Mouse (Mus musculus) forebrain, embryonic 12.5 days (tissue): ENCODE data around the gene Tbx1. TPM values are rescaled to one million over a fixed set of nuclear protein-coding genes. Genes with fewer than 3 reads are reported as not detected.
A peak's percentile ranks its signal among the peaks of the same experiment; 100 is the strongest.
"Not testable (repeated sequence)": the region's sequence is repeated elsewhere in the genome, so short reads cannot be mapped to it uniquely, and the experiment has no call there.

Source experiments
- ATAC-seq: fragments of 200-750 bp; cut with Nextera tagmentation; 2 replicates; pipeline ENCODE4 v1.8.0; 2017; ENCODE audit warnings: moderate TSS enrichment; ENCODE audit not compliant: low FRiP score
- H3K27ac ChIP-seq: fragments of 300-500 bp; sonication (generic); 2 replicates; pipeline ENCODE4 v1.5.1; 2016; ENCODE audit warnings: mild to moderate bottlenecking
- H3K27me3 ChIP-seq: fragments of 300-500 bp; sonication (generic); 2 replicates; pipeline ENCODE4 v1.6.1; 2016; ENCODE audit warnings: mild to moderate bottlenecking
- H3K36me3 ChIP-seq: fragments of 300-500 bp; sonication (generic); replicated peaks from 2 replicates; pipeline ENCODE4 v1.6.1; 2016; ENCODE audit warnings: mild to moderate bottlenecking
- H3K4me1 ChIP-seq: fragments of 300-500 bp; sonication (generic); 2 replicates; pipeline ENCODE4 v1.6.1; 2016
- H3K4me2 ChIP-seq: fragments of 300-500 bp; sonication (generic); 2 replicates; pipeline ENCODE4 v1.6.1; 2016; ENCODE audit warnings: mild to moderate bottlenecking, moderate library complexity
- H3K4me3 ChIP-seq: fragments of 300-500 bp; sonication (generic); replicated peaks from 2 replicates; pipeline ENCODE4 v1.5.1; 2016; ENCODE audit warnings: mild to moderate bottlenecking
- H3K9ac ChIP-seq: fragments of 300-500 bp; sonication (generic); 2 replicates; pipeline ENCODE4 v1.6.1; 2016; ENCODE audit warnings: mild to moderate bottlenecking
- H3K9me3 ChIP-seq: fragments of 300-500 bp; sonication (generic); 2 replicates; pipeline ENCODE4 v1.6.1; 2016
- WGBS: fragments of 180-500 bp; shearing (Covaris S2); methylation state at CpG from one replicate; pipeline ENCODE4 v1.1.7; 2016; 5-methylcytosine and 5-hydroxymethylcytosine counted together
- polyA plus RNA-seq: library from polyadenylated mRNA; unstranded; fragments of >200 nt; fragmentation: Nextera tagmentation; extraction: Ambion mirVana; gene quantifications from 2 replicates; pipeline ENCODE4 v1.2.1, GENCODE M21; 2016

Tbx1 gene
- polyA plus RNA-seq, 1 experiment from 2014 or later, result 1.3 TPM

DNA sequence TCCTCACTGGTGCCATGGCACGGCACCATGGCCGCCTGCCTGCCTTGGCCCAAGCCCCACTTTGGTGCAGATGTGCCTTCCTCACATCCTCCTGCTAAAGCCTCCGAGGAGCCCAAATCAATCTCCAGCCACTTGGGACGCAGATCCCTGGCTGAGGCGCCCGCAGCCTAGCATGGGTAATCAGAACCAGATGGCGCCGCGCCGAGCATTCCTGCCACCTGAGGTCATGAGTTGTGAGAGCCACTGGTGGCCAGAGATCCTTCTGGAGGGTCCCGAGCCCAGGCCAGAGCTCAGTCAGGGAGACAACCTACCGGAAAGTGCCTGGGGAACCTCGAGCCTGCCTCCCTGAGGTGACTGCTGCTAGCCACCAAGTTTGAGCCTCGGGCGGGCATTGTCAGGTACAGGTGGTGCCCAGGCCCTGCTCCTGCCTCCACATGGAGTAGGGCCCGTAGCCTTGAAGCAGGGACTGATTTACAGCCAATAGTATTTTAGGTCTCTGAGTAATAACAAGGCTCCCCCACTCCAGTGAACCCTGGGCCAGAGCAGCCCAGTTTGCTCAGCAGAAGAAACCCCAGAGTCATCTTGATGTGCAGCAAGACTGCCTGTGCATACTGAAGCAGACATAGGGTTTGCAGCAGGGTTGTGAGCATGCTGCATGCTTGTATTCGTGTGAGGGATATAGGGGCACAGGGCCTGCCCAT is 35.1 kb downstream of the Tbx1 start:
- ATAC-seq, result no peak
- no peak overlapping the region for H3K4me2 ChIP-seq
- H3K4me3 ChIP-seq, result no peak overlapping the region
- H3K9me3 ChIP-seq, result no peaks in the 10 kb centered on the region
- H3K9ac ChIP-seq, result no peak overlapping the region
- 81% methylated on average over 17 of the region's 17 CpGs for WGBS
- H3K36me3 ChIP-seq, result no peaks in the 10 kb centered on the region
- no peaks in the 10 kb centered on the region for H3K27me3 ChIP-seq
- 0 out of 2 replicates have a peak, but pooled peaks cover 4% of the 10 kb centered on the region for H3K4me1 ChIP-seq
- no peak overlapping the region for H3K27ac ChIP-seq

DNA sequence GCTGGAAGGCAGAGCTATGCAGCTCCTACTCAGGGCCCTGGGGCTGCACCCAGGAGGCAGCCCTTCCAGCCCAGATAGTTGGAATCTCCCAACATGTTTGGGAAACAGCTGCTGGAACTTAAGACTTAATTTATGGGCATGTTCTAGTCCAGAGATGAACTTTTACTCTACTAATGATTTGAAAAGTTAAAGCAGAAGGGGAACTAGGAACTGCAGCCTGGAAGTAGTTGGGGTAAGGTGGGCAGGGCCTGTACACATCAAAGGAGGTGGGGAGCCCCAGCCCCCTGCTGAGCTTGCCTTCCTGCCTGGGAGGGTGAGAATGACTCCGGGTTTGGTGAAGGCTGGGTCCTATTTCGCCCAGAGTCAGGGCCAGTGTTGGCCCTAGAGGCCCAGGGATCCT is 35.8 kb downstream of the Tbx1 start:
- no peaks in the 10 kb centered on the region for H3K36me3 ChIP-seq
- H3K4me3 ChIP-seq, result no peak overlapping the region
- 78% methylated on average over 2 of the region's 2 CpGs for WGBS
- H3K9ac ChIP-seq, result no peak overlapping the region
- H3K4me1 ChIP-seq, result 0 out of 2 replicates have a peak, but pooled peaks cover 4% of the 10 kb centered on the region
- no peaks in the 10 kb centered on the region for H3K27me3 ChIP-seq
- no peaks in the 10 kb centered on the region for H3K9me3 ChIP-seq
- no peak for ATAC-seq
- H3K4me2 ChIP-seq, result no peak overlapping the region
- H3K27ac ChIP-seq, result no peak overlapping the region

DNA sequence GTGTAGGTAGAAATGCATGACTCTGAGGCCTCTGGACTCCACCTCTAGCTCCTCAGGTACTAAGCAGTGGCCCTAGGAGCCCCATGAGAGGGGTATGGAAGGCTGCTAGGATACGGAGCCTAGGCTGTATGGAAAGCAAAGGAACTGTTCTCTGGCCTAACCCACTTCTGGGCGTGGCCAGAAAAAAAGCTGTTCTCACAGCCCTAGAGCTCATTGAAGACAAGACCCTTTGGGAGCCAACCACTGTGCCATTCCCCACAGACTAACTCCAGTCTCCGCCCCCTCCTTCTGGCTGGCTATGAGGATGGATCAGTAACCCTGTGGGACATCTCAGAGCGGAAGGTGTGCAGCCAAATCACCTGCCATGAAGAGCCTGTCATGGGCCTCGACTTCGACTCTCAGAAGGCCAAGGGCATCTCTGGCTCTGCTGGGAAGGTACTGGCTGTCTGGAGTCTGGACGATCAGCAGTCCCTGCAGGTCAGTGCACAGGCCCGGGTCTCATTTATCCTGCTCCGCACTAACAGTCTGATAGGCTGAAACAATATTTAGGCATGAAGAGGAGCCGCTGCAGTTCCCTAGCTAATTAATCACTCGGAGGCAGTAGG is 38.3 kb downstream of the Tbx1 start:
- Histone ChIP-seq H3K36me3 (no peaks in the 10 kb centered on the region), H3K9ac (no peak overlapping the region), H3K27ac (no peak overlapping the region), H3K4me3 (no peak overlapping the region), H3K4me1 (0 out of 2 replicates have a peak, but pooled peaks cover 4% of the 10 kb centered on the region), H3K9me3 (no peaks in the 10 kb centered on the region), H3K4me2 (no peak overlapping the region), H3K27me3 (no peaks in the 10 kb centered on the region)
- ATAC-seq, result no peak
- WGBS, result 79% methylated on average over 11 of the region's 11 CpGs

DNA sequence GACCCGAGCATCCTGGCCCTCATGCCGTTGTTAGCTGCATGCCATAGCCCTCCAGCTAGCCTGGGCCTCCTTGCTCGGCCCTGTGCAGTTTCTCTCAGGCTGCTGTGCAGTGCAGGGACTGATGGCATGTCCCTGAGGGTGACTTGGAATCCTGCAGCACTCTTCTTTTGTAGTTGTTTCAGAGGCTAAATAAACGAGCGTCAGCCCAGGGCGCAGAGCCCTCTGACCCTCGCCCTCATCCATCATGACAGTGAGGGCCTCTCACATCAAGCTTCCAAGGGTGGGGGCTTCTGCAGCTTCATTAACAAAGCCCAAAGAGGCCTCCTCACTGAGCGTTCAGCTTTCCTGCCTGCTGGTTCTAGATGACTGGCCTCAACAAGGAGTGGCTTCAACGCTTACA is 38.9 kb downstream of the Tbx1 start:
- Histone ChIP-seq H3K4me3 (no peak overlapping the region), H3K27ac (no peak overlapping the region), H3K4me2 (no peak overlapping the region), H3K36me3 (no peaks in the 10 kb centered on the region), H3K4me1 (0 out of 2 replicates have a peak, but pooled peaks cover 4% of the 10 kb centered on the region), H3K27me3 (no peaks in the 10 kb centered on the region), H3K9ac (no peak overlapping the region), H3K9me3 (no peaks in the 10 kb centered on the region)
- 43% methylated on average over 9 of the region's 9 CpGs for WGBS
- no peak for ATAC-seq

DNA sequence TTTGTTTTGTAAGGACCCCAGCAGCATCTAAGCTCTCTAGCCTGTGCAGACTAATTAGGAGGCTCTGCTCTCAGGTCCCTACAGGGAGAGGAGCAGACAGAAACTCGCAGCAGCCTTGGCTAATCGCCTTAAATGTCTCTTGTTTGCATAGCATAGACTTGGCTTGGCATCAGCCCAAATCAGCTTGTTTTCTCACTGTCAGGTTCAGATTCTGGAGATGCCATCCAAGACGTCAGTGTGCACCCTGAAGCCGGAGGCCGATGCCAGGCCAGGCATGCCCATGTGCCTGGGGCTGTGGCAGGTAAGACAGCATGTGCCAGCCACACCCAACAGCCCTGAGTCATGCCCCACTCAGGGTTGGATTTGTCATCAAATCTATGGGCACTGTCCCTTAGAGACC is 42.6 kb downstream of the Tbx1 start:
- Histone ChIP-seq H3K9ac (no peak overlapping the region), H3K9me3 (no peaks in the 10 kb centered on the region), H3K27me3 (no peaks in the 10 kb centered on the region), H3K4me1 (0 out of 2 replicates have a peak, but pooled peaks cover 4% of the 10 kb centered on the region), H3K36me3 (no peaks in the 10 kb centered on the region), H3K4me2 (no peak overlapping the region), H3K27ac (no peak overlapping the region), H3K4me3 (no peak overlapping the region)
- ATAC-seq, result no peak
- 63% methylated on average over 5 of the region's 5 CpGs for WGBS

DNA sequence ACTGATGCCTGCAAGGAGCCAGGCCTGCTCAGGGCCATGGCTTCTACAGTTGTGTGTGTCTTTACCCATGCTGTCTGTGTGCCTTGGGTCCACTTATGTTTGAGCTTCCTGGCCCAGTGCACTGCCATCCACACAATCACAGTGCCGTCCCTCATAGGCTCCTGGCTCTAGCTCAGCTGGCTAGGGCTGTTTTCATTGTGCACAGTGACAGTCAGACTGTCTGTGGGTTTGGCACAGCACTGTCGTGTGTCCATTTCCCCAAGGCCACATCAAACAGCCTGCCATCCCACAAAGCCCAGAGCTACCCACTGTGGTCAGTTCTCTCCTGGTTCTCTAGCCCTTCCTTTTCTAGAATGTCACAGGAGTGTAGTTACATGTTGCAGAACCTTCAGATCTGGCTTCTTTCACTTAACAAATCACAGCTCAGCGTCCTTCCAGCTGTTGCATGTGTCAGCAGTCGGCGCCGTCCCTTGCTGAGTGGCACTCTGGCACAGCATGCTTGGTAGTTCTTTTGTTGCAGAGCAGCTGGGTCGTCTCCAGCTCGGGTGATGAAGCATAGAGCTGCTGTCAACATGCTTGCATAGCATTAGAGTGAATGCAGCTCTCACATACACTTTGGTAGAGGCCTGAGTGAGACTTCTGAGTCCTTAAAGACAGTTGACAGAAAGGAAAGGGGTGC is 47.2 kb downstream of the Tbx1 start:
- no peak overlapping the region for H3K4me3 ChIP-seq
- 65% methylated on average over 8 of the region's 8 CpGs for WGBS
- no peak for ATAC-seq
- H3K4me1 ChIP-seq, result no peaks in the 10 kb centered on the region
- no peak overlapping the region for H3K4me2 ChIP-seq
- H3K9me3 ChIP-seq, result no peaks in the 10 kb centered on the region
- H3K9ac ChIP-seq, result no peak overlapping the region
- no peaks in the 10 kb centered on the region for H3K36me3 ChIP-seq
- H3K27me3 ChIP-seq, result no peaks in the 10 kb centered on the region
- no peak overlapping the region for H3K27ac ChIP-seq

DNA sequence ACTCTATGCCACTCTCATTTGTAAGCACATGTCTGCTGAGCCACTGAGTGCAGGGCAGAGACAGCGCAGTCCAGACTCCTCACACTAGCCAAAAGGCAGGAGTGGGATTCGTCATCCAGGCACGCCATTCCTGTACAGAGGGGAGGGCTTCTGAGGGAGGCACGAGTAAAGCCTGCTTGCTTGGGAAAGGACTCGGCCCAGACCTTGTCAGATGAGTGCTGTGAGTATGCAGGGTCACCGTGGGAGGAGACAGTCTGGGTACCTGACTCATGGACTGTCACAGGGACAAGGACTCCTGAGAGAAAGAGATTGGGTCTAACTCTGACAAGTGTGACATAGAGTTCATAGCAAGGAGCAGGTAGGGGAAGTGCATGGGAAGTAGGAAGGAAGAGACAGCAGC is 51.2 kb downstream of the Tbx1 start:
- H3K9ac ChIP-seq, result no peak overlapping the region
- H3K36me3 ChIP-seq, result no peaks in the 10 kb centered on the region
- no peak for ATAC-seq
- no peaks in the 10 kb centered on the region for H3K4me1 ChIP-seq
- no peaks in the 10 kb centered on the region for H3K9me3 ChIP-seq
- 87% methylated on average over 6 of the region's 6 CpGs for WGBS
- no peaks in the 10 kb centered on the region for H3K27me3 ChIP-seq
- no peak overlapping the region for H3K4me2 ChIP-seq
- no peak overlapping the region for H3K4me3 ChIP-seq
- no peak overlapping the region for H3K27ac ChIP-seq

DNA sequence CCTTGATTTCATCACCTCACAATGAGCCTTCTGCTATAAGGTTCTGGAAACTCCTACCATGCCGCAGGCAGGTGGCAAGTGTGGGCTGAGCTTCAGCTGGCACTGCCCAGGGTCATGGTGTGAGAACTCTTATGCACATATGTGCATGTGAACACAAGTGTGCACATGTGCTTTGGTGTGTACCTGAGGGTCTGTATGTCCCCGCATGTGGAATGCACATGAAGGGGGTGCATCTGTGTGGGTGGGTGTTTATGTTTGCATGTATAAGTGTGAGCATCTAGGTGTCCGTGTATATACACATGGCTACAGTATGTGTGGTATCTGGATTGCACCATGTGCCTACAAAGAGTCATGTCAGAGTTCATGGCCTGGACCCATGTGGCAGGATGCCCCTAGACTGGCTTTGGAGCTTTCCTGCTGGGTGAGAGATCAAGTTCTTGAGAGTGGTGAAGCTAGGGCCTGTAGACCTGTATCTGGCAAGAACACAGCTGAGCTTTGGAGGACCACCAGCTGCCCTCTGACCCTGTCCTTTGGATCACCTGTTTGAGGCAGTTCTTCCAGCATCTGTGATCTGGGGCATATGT is 53.0 kb downstream of the Tbx1 start:
- no peaks in the 10 kb centered on the region for H3K36me3 ChIP-seq
- H3K27me3 ChIP-seq, result no peaks in the 10 kb centered on the region
- 92% methylated on average over 3 of the region's 3 CpGs for WGBS
- H3K4me2 ChIP-seq, result no peak overlapping the region
- no peaks in the 10 kb centered on the region for H3K9me3 ChIP-seq
- ATAC-seq, result no peak
- no peaks in the 10 kb centered on the region for H3K4me1 ChIP-seq
- H3K27ac ChIP-seq, result no peak overlapping the region
- H3K9ac ChIP-seq, result no peak overlapping the region
- no peak overlapping the region for H3K4me3 ChIP-seq

DNA sequence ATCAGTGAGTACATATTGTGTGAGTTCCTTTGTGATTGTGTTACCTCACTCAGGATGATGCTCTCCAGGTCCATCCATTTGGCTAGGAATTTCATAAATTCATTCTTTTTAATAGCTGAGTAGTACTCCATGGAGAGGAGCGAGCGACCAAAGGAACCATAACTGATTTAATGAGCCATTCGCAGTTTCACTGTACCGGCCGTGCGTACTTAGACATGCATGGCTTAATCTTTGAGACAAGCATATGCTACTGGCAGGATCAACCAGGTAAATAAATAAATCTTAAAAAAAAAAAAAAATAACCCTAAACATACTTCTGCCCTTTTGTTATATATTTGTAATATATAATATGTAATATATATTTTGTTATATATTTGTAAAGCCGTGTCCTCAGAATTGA is 57.4 kb downstream of the Tbx1 start:
- H3K4me3 ChIP-seq, H3K27me3 ChIP-seq, H3K27ac ChIP-seq, H3K36me3 ChIP-seq, H3K4me1 ChIP-seq, H3K9ac ChIP-seq, H3K4me2 ChIP-seq, H3K9me3 ChIP-seq: not testable (repeated sequence)
- WGBS, result 93% methylated on average over 7 of the region's 7 CpGs
- ATAC-seq, result peak; percentile 100

Other genes starting within 250 kb of the Tbx1 start
- gene Tango2, start 242.6 kb downstream of the Tbx1 start, polyA plus RNA-seq, result 40.7 and 41.5 TPM in 2 replicates
- gene Arvcf, start 242.5 kb downstream of the Tbx1 start, polyA plus RNA-seq, result 115 and 126 TPM in 2 replicates
- gene Txnrd2, start 164.3 kb downstream of the Tbx1 start, polyA plus RNA-seq, result 23.3 and 23.7 TPM in 2 replicates
- gene Comt, start 163.8 kb downstream of the Tbx1 start, polyA plus RNA-seq, result 53.5 and 54.2 TPM in 2 replicates
- 11.9 and 14.7 TPM in 2 replicates for gene Gnb1l, start 92.0 kb downstream of the Tbx1 start, polyA plus RNA-seq
- gene Rtl10, start 91.8 kb downstream of the Tbx1 start, polyA plus RNA-seq, result 1.9 and 3.3 TPM in 2 replicates
- 4.4 and 5.7 TPM in 2 replicates for gene Gp1bb, start 31.7 kb upstream of the Tbx1 start, polyA plus RNA-seq
- 10.6 and 10.7 TPM in 2 replicates for gene Gm49601, start 35.8 kb upstream of the Tbx1 start, polyA plus RNA-seq
- 68.4 and 69.3 TPM in 2 replicates for gene Sept5, start 39.3 kb upstream of the Tbx1 start, polyA plus RNA-seq
- 24.4 and 24.7 TPM in 2 replicates for gene Cldn5, start 186.2 kb upstream of the Tbx1 start, polyA plus RNA-seq
- 111 and 113 TPM in 2 replicates for gene Ufd1, start 221.1 kb upstream of the Tbx1 start, polyA plus RNA-seq
- 56.6 and 57.2 TPM in 2 replicates for gene Cdc45, start 221.3 kb upstream of the Tbx1 start, polyA plus RNA-seq
- 19.5 and 28.7 TPM in 2 replicates for gene 2510002D24Rik, start 245.9 kb upstream of the Tbx1 start, polyA plus RNA-seq
- not detected in 2 replicates for gene Gm28539, start 245.9 kb upstream of the Tbx1 start, polyA plus RNA-seq